Mouse (Mus musculus) cerebellum, adult 9-10 months (tissue): Measurements from ENCODE around the gene Ndufaf1.

Experiments
- DNase-seq: peaks from one replicate; pipeline ENCODE4 v3.0.0; 2022

The Ndufaf1 gene

GRCm38 (mm10) chr2:119607023-119607422, 55.6 kb downstream of the Ndufaf1 start:
- no peak for DNase-seq
